Mouse (Mus musculus): ENCODE measurements at regions not wholly inside any gene's neighbourhood (a gene's known extent, or its start where the extent isn't known, plus 50 kb on each side); places are given as distances from the start of the nearest gene placed in this dataset.
"Not testable (repeated sequence)": the region's sequence is repeated elsewhere in the genome, so short reads cannot be mapped to it uniquely, and the experiment has no call there.

DNA sequence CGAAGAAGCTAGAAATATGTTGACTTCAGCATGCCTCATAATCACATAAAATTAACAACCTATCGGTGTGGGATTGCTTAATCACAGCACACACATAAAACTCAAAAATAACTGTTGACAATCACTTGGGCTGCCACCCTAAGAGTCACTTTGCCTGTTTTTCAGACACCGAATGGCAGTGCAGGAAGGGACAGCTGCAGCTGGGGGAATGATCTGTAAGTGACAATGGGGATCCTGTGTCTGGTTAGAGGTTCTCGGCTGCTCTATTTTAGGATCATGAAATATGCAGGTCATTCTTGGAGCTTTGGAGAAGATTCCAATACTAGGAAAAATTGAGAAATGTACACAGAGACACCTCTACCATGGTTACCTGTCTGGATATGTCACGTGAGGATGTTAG is 54.4 kb upstream of the Tcf12 start:
- intact Hi-C loops (cut with DNase I), result no loop called here
- DNase-seq, result no peak

- no peak for DNase-seq
- intact Hi-C loops (cut with DNase I), result no loop called here
Observed at GRCm38 (mm10) chr9:72166611-72167010, 54.9 kb upstream of the Tcf12 start.

- intact Hi-C loops (cut with DNase I), result no loop called here
- no peak for DNase-seq
Observed at GRCm38 (mm10) chr9:72169231-72169630, 57.6 kb upstream of the Tcf12 start.

- peak; percentile 27 to 44 for DNase-seq
- intact Hi-C loops (cut with DNase I), result no loop called here
Observed at GRCm38 (mm10) chr9:72169728-72170188, 58.1 kb upstream of the Tcf12 start.

DNA sequence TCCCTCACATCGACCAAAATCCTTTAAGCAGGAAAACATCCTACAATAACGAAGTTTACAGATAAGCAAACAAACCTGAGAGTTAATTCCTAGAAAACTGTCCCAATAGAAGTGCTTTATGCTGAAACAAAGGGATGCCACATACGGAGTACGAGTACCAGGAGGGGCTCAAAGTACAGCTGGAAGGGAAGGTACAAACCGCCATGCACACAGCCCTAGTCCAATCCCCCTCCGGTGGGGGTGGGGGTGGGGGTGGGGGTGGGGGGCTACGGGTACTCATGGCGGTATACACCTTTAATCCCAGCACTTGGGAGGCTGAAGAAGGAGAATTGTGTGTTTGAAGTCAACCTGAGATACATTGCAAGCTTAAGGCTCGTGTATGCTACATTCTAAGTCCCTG is 58.6 kb upstream of the Tcf12 start:
- no peak for DNase-seq
- intact Hi-C loops (cut with DNase I), result no loop called here

GRCm38 (mm10) chr9:72172331-72172730 is 60.7 kb upstream of the Tcf12 start:
- no peak for DNase-seq
- intact Hi-C loops (cut with DNase I), result no loop called here

GRCm38 (mm10) chr9:72180972-72181371 is 69.3 kb upstream of the Tcf12 start:
- peak in 1 of 2 experiments; percentile 19 for DNase-seq
- intact Hi-C loops (cut with DNase I), result no loop called here

DNA sequence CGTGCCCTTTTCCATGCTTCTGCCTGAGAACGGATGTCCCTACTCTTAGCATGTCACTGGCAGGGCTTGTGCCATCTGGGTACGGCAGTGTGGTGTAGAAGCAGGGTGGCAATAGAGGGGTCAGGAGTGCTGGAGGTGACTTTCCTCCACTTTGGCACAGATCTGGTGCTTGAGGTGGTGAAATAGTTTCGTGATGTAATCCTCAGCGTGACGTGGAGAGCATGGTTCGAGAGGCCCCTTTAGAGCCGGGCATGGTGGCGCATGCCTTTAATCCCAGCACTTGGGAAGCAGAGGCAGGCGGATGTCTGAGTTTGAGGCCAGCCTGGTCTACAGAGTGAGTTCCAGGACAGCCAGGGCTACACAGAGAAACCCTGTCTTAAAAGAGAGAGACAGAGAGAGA is 71.7 kb upstream of the Tcf12 start:
- intact Hi-C loops (cut with DNase I), result no loop called here
- no peak for DNase-seq

GRCm38 (mm10) chr9:72183925-72184324 is 72.3 kb upstream of the Tcf12 start:
- intact Hi-C loops (cut with DNase I), result no loop called here
- DNase-seq, result peak; percentile 46 to 63

DNA sequence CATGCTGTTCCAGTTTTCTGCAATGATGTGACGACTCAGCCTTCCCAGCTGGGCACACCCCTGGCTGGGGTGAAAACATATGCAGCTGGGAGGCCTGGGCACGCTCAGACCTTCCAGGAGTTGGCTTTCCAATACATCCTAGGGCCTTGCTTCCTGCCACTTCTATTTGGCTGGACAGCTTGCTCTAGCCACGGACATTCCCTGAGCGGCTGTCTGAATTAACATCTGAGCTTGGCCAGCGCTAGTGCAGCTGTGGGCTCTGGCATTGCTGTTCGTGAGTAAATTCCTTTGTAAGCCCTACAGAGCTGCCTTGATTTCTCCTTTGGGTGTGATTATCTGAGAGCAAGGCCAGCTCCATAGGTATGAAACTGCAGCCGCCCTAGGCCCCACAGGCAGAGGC is 78.2 kb upstream of the Tcf12 start:
- DNase-seq, result peak; percentile 34 to 47

GRCm38 (mm10) chr9:72190631-72191030 is 79.0 kb upstream of the Tcf12 start:
- DNase-seq, result no peak
- intact Hi-C loops (cut with DNase I), result loop anchor here (5.0 kb wide), 2 partner anchors 358 to 548 kb away; no protein-coding TSS in a partner anchor

More for the DNA sequence above, 78.2 kb upstream of the Tcf12 start:
- intact Hi-C loops (cut with DNase I), result loop anchor here (5.0 kb wide), 3 partner anchors 58 to 548 kb away; no protein-coding TSS in a partner anchor

GRCm38 (mm10) chr9:72191091-72191490 is 79.4 kb upstream of the Tcf12 start:
- intact Hi-C loops (cut with DNase I), result loop anchor here (5.0 kb wide), 2 partner anchors 359 to 549 kb away; no protein-coding TSS in a partner anchor
- no peak for DNase-seq

DNA sequence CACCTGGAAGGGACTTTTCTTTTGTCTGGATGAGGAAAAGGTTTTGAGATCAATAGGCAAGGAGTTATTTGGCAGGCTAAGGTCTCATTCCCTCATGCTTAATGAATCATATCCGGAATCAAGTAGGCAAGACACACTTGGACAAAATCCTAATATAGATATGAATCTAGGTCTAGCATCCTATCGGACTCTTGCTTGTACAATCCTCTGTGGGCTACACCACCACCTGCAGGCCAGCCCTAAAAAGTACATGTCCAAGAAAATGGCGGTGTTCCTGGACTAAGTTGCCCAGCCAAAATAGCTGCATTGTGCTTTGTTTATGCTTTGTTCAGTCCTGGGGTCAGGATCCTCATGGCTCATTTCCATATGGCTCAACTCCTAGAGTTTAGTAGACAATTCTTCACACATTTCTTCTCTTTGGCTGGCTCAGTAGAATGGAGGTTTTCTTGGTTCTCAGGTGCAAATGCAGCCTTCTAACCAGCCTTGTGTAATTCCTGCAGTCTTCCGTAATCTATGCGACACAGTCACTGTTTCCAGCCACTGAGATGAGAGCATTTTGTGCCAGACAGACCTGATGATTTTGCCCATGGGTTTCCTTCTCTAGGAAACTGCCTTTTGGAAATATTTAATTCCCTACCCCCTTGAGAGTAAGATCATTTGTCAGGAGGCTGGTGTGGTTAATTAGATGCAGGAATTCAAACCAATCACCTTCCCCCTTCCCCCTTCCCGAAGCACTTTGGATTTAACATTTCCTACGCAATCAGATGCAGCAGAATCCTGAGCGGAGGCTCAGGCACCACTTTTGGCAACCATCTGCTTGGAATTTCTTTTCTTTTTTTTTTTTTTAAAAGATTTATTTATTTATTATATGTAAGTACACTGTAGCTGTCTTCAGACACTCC is 80.6 kb upstream of the Tcf12 start:
- DNase-seq, result peak; percentile 32 to 38
- intact Hi-C loops (cut with DNase I), result loop anchor here (5.0 kb wide), 2 partner anchors 360 to 550 kb away; no protein-coding TSS in a partner anchor

DNA sequence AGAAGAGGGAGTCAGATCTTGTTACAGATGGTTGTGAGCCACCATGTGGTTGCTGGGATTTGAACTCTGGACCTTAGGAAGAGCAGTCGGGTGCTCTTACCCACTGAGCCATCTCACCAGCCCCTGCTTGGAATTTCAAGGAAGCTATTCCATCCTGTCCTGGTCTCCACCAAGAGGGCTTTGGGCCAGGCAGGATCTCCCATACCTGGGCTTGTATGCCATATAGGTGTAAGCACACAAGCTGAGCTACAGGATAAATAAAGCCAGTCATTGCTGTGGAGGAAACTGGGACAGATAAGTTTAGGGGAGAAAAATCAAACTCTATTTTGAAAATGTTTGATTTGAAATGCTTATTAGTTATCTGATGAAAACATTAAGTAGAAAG is 81.3 kb upstream of the Tcf12 start:
- DNase-seq, result not testable (repeated sequence)
- intact Hi-C loops (cut with DNase I), result loop anchor here (5.0 kb wide), 2 partner anchors 361 to 551 kb away; no protein-coding TSS in a partner anchor

GRCm38 (mm10) chr9:72195348-72195747 is 79.3 kb upstream of the Zfp280d start:
- DNase-seq, result no peak
- intact Hi-C loops (cut with DNase I), result no loop called here

DNA sequence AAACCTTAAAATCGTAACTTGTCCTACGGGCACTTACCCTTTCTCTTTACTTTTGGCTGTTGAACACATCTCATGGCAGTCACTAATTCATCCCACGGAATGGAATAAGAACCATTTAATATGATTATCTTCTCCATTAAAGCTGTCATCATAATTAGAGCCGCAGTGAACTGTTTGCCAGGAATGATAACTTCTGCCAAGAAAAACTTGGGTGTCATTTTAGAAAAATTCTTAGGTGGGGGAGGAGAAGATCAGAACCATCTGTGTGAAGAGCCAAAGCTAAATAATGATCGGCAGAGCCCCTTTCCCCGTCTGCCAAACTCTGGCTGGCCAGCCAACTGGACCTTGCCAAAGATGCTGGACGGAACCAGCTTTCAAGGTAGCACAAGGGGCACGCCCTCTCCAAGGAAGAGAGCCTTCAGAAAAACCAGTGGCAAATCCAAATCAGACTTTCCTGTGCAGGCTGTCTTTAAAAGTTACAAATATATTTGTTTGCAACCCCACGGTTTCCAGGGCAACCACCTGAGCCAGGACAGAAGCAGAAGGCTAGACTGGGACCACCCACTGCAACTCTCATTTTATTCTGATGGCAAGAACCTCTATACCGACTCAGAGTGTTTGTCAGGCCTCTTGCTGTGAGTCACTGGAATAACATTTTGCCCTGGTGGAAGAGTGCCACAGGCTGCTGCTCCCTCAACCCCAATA is 77.9 kb upstream of the Zfp280d start:
- peak; percentile 22 to 33 for DNase-seq
- intact Hi-C loops (cut with DNase I), result no loop called here

DNA sequence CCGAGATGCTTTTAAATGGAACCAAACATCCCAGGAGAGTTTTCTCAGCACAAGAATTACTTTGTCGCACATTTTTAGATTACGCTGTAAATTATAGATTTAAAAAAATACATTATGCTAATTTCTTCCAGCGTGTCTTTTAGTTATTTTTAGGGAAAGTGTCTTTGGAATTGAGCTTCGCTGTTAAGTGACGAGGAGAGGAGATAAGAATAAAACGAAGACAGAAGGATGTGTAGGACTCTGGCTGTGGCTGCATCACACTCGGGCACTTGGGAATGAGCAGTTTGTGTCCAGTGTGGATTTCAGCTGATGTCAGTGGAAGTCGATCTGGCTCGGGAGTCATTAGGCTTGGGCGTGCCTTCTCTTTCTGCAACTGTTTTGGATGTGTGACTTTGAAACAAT is 77.3 kb upstream of the Zfp280d start:
- peak; percentile 13 to 22 for DNase-seq
- intact Hi-C loops (cut with DNase I), result no loop called here

DNA sequence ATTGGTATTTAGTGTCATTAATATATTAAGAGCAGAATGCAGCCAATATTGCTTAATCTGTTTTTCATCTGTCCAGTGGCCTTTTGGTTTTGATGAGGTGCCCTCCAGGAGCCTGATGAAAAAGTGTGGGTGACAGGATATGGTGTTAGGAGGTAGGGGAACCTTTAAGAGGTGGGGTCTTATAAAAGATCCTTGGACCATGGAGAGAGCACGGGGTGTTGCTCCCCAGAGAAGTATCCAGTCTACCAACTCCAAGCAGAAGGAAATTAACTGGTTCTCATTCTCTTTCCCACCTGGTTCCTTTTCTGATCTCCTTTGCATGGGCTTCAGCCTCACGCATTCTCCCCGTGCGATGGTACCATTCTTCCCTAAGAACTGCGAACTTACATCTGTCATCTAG is 75.7 kb upstream of the Zfp280d start:
- no peak for DNase-seq
- intact Hi-C loops (cut with DNase I), result no loop called here

GRCm38 (mm10) chr9:72204357-72204905 is 70.2 kb upstream of the Zfp280d start:
- intact Hi-C loops (cut with DNase I), result no loop called here
- DNase-seq, result no peak

DNA sequence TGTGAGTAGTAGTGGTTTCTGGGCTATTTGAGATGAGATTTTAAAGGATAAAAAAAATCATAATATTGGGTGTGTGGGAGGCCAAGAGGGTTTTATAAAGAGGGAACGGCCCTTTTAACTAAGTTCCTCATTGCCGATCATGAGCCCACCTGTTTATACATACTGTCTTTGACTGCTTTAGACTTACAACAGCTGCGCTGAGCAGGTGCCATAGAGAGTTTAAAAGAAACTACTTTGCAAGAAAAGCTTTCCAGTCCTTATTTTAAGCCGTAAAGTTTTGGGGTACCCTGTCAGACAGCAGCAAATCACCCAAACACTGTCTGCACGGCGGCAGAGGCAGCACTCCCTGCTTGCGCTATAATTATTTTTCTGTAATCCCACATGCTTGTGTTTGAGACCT is 68.8 kb upstream of the Zfp280d start:
- intact Hi-C loops (cut with DNase I), result no loop called here
- DNase-seq, result no peak

DNA sequence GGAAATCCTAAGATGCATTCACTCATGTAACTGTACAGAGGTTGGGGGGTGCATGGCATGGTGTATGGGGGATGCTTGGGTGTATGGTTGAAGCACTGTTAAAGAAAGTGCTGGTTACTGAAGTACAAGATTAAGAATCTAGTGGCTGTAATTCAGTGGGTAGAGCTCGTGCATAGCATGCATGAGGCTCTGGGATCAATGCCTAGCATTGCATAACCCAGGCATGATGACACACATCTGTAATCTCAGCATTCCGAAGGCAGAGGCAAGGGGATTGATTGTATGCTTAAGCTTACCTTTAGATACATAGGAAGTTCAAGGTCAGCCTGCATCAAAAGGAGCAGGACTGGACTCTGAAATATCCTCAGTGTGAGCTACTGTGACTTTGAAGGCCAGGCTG is 67.7 kb upstream of the Zfp280d start:
- DNase-seq, result no peak
- intact Hi-C loops (cut with DNase I), result no loop called here
